Mouse (Mus musculus) MEL (cell line): ENCODE data around the gene Ccno. TPM values are rescaled to one million over a fixed set of nuclear protein-coding genes. Genes with fewer than 3 reads are reported as not detected.

Experiments
- DNase-seq: peaks from one replicate; pipeline ENCODE4 v3.0.0; 2011; ENCODE audit warnings: low read depth, low spot score
- H3K27ac ChIP-seq: 2 replicates; pipeline ENCODE4 v1.5.1; 2012; ENCODE audit warnings: low read depth, mild to moderate bottlenecking, control low read depth, low read length, moderate library complexity; ENCODE audit not compliant: control insufficient read depth
- H3K27me3 ChIP-seq, 2 experiments: fragments of 150-350 bp in 1 of 2; sonication (generic) in 1 of 2; 2 replicates each; pipeline ENCODE4 v1.6.1; 2012; ENCODE audit warnings: low read length in 2 of 2, mild to moderate bottlenecking in 2 of 2, improper control_type of control experiment in 1 of 2, moderate library complexity in 1 of 2; ENCODE audit not compliant: insufficient read depth in 2 of 2, control insufficient read depth in 1 of 2
- H3K36me3 ChIP-seq, 2 experiments: 2 replicates each; pipeline ENCODE4 v1.6.1; 2012 to 2014; ENCODE audit warnings: low read length in 2 of 2, improper control_type of control experiment in 1 of 2, inconsistent platforms in 1 of 2, mild to moderate bottlenecking in 1 of 2; ENCODE audit not compliant: insufficient read depth in 2 of 2, control insufficient read depth in 1 of 2
- H3K4me1 ChIP-seq, 2 experiments: fragments of 150-350 bp in 1 of 2; sonication (generic) in 1 of 2; 2 replicates each; pipeline ENCODE4 v1.6.1; 2012; ENCODE audit warnings: low read length in 2 of 2, improper control_type of control experiment in 1 of 2, mild to moderate bottlenecking in 1 of 2; ENCODE audit not compliant: insufficient read depth in 2 of 2, control insufficient read depth in 1 of 2
- H3K4me3 ChIP-seq, 2 experiments: fragments of 150-350 bp in 1 of 2; sonication (generic) in 1 of 2; 2 replicates each; pipeline ENCODE4 v1.5.1; 2012; ENCODE audit warnings: low read depth in 2 of 2, low read length in 2 of 2, mild to moderate bottlenecking in 2 of 2, moderate library complexity in 2 of 2, control low read depth in 1 of 2, improper control_type of control experiment in 1 of 2; ENCODE audit not compliant: control insufficient read depth in 1 of 2, insufficient read depth in 1 of 2
- H3K79me2 ChIP-seq: 2 replicates; pipeline ENCODE4 v1.6.1; 2012; ENCODE audit warnings: mild to moderate bottlenecking, low read length, moderate library complexity; ENCODE audit not compliant: control insufficient read depth, poor library complexity, insufficient read depth
- H3K9ac ChIP-seq: 2 replicates; pipeline ENCODE4 v1.6.1; 2012; ENCODE audit warnings: low read depth, mild to moderate bottlenecking, control low read depth, low read length, moderate library complexity; ENCODE audit not compliant: control insufficient read depth, poor library complexity, severe bottlenecking
- H3K9me3 ChIP-seq: fragments of 150-350 bp; sonication (generic); replicated peaks from 2 replicates; pipeline ENCODE4 v1.6.1; 2012; ENCODE audit warnings: mild to moderate bottlenecking, low read length, improper control_type of control experiment, moderate library complexity; ENCODE audit not compliant: insufficient read depth
- BHLHE40 ChIP-seq: IDR thresholded peaks from 2 replicates; pipeline ENCODE4 v1.6.1; 2012; ENCODE audit warnings: low read depth, mild to moderate bottlenecking, inconsistent platforms, low read length, improper control_type of control experiment, borderline replicate concordance
- CTCF ChIP-seq, 3 experiments: IDR thresholded peaks in 2 of 3; conservative IDR thresholded peaks in 1 of 3; 2 replicates each; pipeline ENCODE4 v1.5.1; 2011 to 2012; ENCODE audit warnings: low read length in 3 of 3, low read depth in 2 of 3, mild to moderate bottlenecking in 2 of 3, improper control_type of control experiment in 1 of 3, inconsistent platforms in 1 of 3, mixed read lengths in 1 of 3, moderate library complexity in 1 of 3; ENCODE audit not compliant: control insufficient read depth in 1 of 3, insufficient read depth in 1 of 3, poor library complexity in 1 of 3, severe bottlenecking in 1 of 3
- E2F4 ChIP-seq: IDR thresholded peaks from 2 replicates; pipeline ENCODE4 v1.6.1; 2011; ENCODE audit warnings: low read depth, low read length, improper control_type of control experiment, borderline replicate concordance
- ETS1 ChIP-seq: IDR thresholded peaks from 2 replicates; pipeline ENCODE4 v1.6.1; 2012; ENCODE audit warnings: low read depth, mild to moderate bottlenecking, inconsistent platforms, low read length, improper control_type of control experiment, moderate library complexity
- JUND ChIP-seq: IDR thresholded peaks from 2 replicates; pipeline ENCODE4 v1.6.1; 2011; ENCODE audit warnings: low read depth, mild to moderate bottlenecking, improper control_type of control experiment, low read length
- MAFK ChIP-seq: IDR thresholded peaks from 2 replicates; pipeline ENCODE4 v1.6.1; 2011; ENCODE audit warnings: low read depth, mild to moderate bottlenecking, low read length, improper control_type of control experiment, borderline replicate concordance
- POLR2AphosphoS2 ChIP-seq: IDR thresholded peaks from 2 replicates; pipeline ENCODE4 v1.6.1; 2011; ENCODE audit warnings: low read length, improper control_type of control experiment
- SIN3A ChIP-seq: IDR thresholded peaks from 2 replicates; pipeline ENCODE4 v1.6.1; 2012; ENCODE audit warnings: low read length, improper control_type of control experiment, inconsistent platforms
- SMC3 ChIP-seq: IDR thresholded peaks from 2 replicates; pipeline ENCODE4 v1.6.1; 2011; ENCODE audit warnings: low read depth, low read length, improper control_type of control experiment
- TCF12 ChIP-seq: IDR thresholded peaks from 2 replicates; pipeline ENCODE4 v1.6.1; 2014; ENCODE audit warnings: low read depth, mild to moderate bottlenecking, inconsistent platforms, low read length, improper control_type of control experiment, moderate library complexity
- polyA plus RNA-seq, 2 experiments: library from polyadenylated mRNA; stranded (reverse) in 1 of 2; unstranded in 1 of 2; fragments of >175 nt in 1 of 2; fragments of >200 nt in 1 of 2; gene quantifications; 2 replicates each; pipeline versions ENCODE4 v1.2.1 to v1.2.4; 2012; ENCODE audit warnings: low replicate concordance in 2 of 2, low read depth in 1 of 2; ENCODE audit not compliant: insufficient read length in 2 of 2, insufficient read depth in 1 of 2, missing spikeins in 1 of 2
- total RNA-seq: library from RNA; depleted of rRNA; stranded (reverse); fragments of 300-350 nt; gene quantifications from 2 replicates; pipeline ENCODE4 v1.2.3, GENCODE M21; 2012

Ccno gene
- total and polyA plus RNA-seq, 3 experiments, result 0.27 to 0.50 TPM; not detected in 1

DNA sequence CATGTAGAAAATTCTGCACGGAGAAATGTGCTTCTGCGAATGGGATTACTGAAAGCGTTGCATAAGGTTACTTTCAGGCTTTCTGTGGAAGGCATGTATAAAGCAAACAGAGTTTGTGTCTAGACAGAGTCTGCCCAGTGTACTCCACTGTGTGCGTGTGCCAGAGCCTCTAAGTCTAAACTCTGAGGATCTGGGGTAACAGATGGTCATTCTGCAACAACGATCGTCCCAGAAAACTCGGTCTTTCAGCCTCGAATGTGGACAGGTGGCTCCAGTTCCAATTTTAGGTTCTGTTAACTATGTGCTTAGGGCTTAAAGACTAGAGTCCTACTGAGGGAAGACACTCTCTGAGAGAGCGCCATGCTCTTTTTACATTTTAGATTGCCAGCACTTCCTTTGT, 42.3 kb upstream of the Ccno start:
- H3K4me3 ChIP-seq, result no peak overlapping the region
- H3K4me1 ChIP-seq, result no peaks in the 10 kb centered on the region
- peaks cover 0 to 5% of the 10 kb centered on the region in 2 experiments; a peak in 2 of 4 replicates for H3K36me3 ChIP-seq
- H3K9ac ChIP-seq, result no peak overlapping the region
- no peak for DNase-seq
- TF ChIP-seq TCF12 (no peak), ETS1 (no peak), CTCF (IDR thresholded peaks at IDR 0.05 in 2 of 3, conservative IDR thresholded peaks at IDR 0.05 in 1 of 3; ENCODE audit: control insufficient read depth in 1 of 3, insufficient read depth in 1 of 3, low read depth in 2 of 3, low read length in 3 of 3, poor library complexity in 1 of 3, severe bottlenecking in 1 of 3) (no peak), SMC3 (no peak), JUND (no peak)
- H3K27me3 ChIP-seq, result no peaks in the 10 kb centered on the region
- no peaks in the 10 kb centered on the region for H3K9me3 ChIP-seq
- H3K27ac ChIP-seq, result no peak overlapping the region
- no peaks in the 10 kb centered on the region for H3K79me2 ChIP-seq

DNA sequence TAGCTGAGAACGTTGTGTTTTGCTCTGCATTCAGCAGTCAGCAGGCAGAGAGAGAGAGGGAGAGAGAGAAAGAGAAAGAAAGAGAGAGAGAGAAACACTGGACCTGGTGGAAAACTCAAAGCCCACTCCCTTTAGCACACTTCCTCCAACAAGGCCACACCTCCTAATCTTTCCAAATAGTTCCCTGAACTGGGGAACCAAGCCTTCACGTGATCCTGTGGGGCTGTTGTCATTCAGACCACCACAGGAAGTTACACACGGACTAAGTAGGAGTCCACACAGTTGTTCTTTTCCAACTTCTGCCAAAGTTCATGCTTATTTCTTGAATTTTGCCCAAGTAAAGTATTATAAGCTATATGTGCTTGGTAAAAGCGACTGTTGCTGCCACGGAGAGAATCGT, 41.7 kb upstream of the Ccno start:
- Histone ChIP-seq H3K9ac (no peak overlapping the region), H3K4me3 (no peak overlapping the region), H3K79me2 (no peaks in the 10 kb centered on the region), H3K27me3 (no peaks in the 10 kb centered on the region), H3K27ac (no peak overlapping the region), H3K4me1 (no peaks in the 10 kb centered on the region), H3K9me3 (no peaks in the 10 kb centered on the region), H3K36me3 (peaks cover 0 to 7% of the 10 kb centered on the region in 2 experiments; a peak in 2 of 4 replicates)
- no peak for DNase-seq
- no peak for TF ChIP-seq E2F4

DNA sequence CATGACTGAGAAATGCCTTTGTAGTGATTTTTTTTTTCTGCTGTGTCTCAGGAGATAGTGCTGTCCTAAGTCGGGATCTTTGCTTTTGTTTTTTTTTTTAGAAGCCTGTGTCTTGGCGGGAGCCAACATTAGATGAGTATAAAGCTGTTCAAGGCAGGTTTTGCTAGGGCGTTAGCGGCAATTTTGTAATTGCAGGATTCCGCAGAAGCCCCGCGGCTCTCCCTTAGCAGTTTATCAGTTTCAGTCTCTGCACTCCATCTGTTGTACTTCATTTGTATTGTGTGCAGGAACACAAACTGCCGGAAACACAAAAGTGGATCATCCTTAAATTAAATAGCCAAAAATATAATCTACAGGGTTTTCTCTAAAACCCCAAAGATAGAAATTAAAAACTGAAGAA, 33.5 kb upstream of the Ccno start:
- no peak for DNase-seq
- no peaks in the 10 kb centered on the region for H3K9me3 ChIP-seq
- peaks cover 0 to 14% of the 10 kb centered on the region in 2 experiments; a peak in 2 of 4 replicates for H3K36me3 ChIP-seq
- H3K79me2 ChIP-seq, result no peaks in the 10 kb centered on the region
- no peaks in the 10 kb centered on the region for H3K27me3 ChIP-seq
- no peak overlapping the region for H3K9ac ChIP-seq
- no peak overlapping the region for H3K4me3 ChIP-seq
- H3K4me1 ChIP-seq, result no peaks in the 10 kb centered on the region
- no peak for TF ChIP-seq BHLHE40
- no peak for TF ChIP-seq MAFK
- no peak for TF ChIP-seq POLR2AphosphoS2
- TF ChIP-seq JUND, result no peak
- TF ChIP-seq SIN3A, result no peak
- no peak overlapping the region for H3K27ac ChIP-seq
